Mouse (Mus musculus): ENCODE data around the gene Cd99l2.

GRCm38 (mm10) chrX:71528150-71528549 is 35.5 kb upstream of the Cd99l2 start:
- TF ChIP-seq POLR2A (IDR thresholded peaks at IDR 0.05; ENCODE audit: control insufficient read depth, low read depth, low read length) (no peak), CTCF (IDR thresholded peaks at IDR 0.05; ENCODE audit: control insufficient read depth, insufficient read depth, insufficient replicate concordance, low read depth, low read length) (no peak)
